Mouse (Mus musculus) ovary, postnatal 14 days (tissue): ENCODE results near the gene Rhou.

ENCODE experiments used
- DNase-seq: peaks from one replicate; pipeline ENCODE4 v3.0.0; 2022; ENCODE audit warnings: low spot score

The Rhou gene

DNA sequence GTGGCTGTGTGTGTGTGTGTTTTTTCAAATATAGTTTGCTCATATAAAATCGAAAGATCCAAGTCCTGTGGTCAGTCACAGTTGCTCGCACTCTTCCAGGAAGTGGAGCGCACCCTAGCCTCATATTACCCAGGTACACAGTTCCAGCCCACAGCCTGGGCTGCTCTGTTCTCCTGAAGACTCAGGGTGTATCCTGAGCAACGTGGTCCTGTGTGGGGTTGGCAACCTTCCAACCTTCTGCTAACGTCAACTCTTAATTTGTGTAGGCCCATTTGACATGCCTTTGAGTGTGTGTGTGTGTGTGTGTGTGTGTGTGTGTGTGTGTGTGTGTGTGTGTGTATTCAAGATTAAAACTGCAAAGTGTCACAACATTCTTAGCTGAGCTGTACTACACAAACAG lies 43.6 kb downstream of the Rhou start:
- DNase-seq, result no peak

GRCm38 (mm10) chr8:123700399-123701070 lies 46.8 kb downstream of the Rhou start:
- no peak for DNase-seq

GRCm38 (mm10) chr8:123701952-123702587 lies 48.3 kb downstream of the Rhou start:
- peak; percentile 41 for DNase-seq

GRCm38 (mm10) chr8:123705376-123705775 lies 51.6 kb downstream of the Rhou start:
- DNase-seq, result no peak

DNA sequence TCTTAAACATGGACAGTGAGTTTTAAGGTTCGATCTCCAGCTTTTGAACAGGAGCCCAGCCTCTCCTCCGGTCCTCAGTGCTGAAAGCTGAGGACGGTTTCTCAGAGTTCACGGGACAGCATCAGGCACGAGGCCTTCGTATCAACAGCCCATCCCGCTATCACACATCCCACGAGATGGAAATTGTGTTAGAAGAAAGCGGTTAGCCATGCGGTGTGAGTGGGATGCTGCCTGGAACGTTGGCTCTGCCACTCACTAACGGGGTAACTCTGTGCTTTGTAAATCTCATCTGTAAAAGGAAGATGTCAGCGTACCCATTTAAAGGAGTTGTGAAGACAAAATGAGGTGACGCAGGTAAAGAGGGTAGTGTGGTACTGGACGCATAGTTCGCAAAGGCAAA lies 53.4 kb downstream of the Rhou start:
- DNase-seq, result no peak

- DNase-seq, result no peak
Measured at GRCm38 (mm10) chr8:123708729-123709128, 55.0 kb downstream of the Rhou start.

- DNase-seq, result no peak
Measured at GRCm38 (mm10) chr8:123710335-123710734, 56.6 kb downstream of the Rhou start.
